Mouse (Mus musculus): ENCODE results near the gene Foxa3.

Gene Foxa3

GRCm38 (mm10) chr7:19024581-19025255 lies 1.4 kb upstream of the Foxa3 start:
- DNase-seq (ENCODE audit: low spot score in 2 of 2): no peak

- peak; percentile 91 to 95 for DNase-seq (ENCODE audit: low spot score in 2 of 2)
These were observed 763 bp upstream of the Foxa3 start, which contains the start of gene Sympk for GRCm38 (mm10) chr7:19024096-19024506. Gene Sympk, plus strand, starts transcription at chr7:19024377.

- DNase-seq (ENCODE audit: low spot score in 2 of 2): no peak
These were observed 964 bp downstream of the Foxa3 start for GRCm38 (mm10) chr7:19022189-19022958.

DNA sequence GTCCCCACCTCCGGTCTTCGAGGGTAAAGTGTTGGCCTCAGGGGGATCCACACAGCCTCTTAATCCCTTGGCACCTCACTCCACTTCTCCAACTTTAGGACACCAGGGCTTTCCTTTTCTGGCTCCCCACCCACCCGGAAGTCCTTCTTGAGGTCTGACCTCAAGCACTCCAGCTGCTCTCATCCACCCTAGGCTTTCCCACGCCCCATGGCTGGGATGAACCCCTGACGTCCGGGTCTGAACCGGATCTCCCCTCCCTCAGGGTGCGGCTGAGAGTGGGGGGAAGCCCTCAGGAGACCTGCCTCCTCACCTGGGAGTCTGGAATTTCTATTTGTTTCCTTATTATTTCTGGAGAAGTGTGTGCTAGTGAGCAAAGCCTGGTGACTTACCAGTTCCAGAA lies 2.3 kb downstream of the Foxa3 start:
- DNase-seq (ENCODE audit: low spot score in 2 of 2): no peak

- no peak for DNase-seq (ENCODE audit: low spot score in 2 of 2)
These were observed 5.4 kb downstream of the Foxa3 start for GRCm38 (mm10) chr7:19017909-19018308.

- no peak for DNase-seq (ENCODE audit: low spot score in 2 of 2)
These were observed 7.3 kb downstream of the Foxa3 start for GRCm38 (mm10) chr7:19016042-19016441.

- no peak for DNase-seq (ENCODE audit: low spot score in 2 of 2)
These were observed 8.9 kb downstream of the Foxa3 start for GRCm38 (mm10) chr7:19014452-19014851.

DNA sequence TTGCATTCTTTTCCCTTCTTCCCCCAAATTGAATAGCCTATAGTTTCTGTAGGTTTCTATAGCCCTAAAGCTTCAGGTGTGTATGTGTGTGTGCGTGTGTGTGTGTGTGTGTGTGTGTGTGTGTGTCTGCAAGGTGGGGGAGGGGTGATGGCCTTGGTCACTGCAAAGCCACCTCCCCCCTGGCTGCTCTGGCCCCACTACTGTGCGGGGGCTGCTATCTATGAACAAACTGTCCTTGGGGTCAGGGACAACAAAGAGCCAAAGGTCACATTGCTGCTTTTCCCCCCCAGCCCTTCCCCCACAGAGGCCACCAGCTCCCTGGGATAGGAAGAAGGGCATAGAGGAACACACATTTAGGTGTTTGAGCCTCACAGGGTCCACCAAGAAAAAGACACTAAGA lies 10.5 kb downstream of the Foxa3 start:
- DNase-seq (ENCODE audit: low spot score in 2 of 2): no peak

- DNase-seq (ENCODE audit: low spot score in 2 of 2): peak; percentile 46 to 57
These were observed 11.2 kb downstream of the Foxa3 start for GRCm38 (mm10) chr7:19012025-19012621.

- no peak for DNase-seq (ENCODE audit: low spot score in 2 of 2)
These were observed 12.8 kb downstream of the Foxa3 start for GRCm38 (mm10) chr7:19010581-19010980.

GRCm38 (mm10) chr7:19007026-19007977 lies 16.0 kb downstream of the Foxa3 start:
- DNase-seq (ENCODE audit: low spot score in 2 of 2): no peak

DNA sequence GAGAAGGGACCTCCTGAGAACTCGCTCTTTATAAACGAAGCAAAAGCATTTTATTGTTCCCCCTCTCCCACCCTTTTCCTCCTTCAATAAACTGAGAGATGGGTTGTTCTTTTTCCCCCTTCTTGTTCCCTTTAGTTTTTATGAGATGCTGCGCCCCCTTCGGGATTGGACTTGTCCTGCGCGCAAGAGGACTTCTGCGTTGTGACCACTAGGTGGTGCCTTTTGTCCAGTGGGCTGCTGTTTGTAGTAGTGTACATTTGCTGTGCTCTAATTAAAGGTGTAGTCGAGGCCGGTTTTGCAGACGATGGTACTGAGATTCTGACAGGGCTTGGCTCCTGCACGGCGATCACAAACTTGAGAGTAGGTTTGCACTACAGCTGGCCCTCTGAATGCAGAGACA lies 16.9 kb downstream of the Foxa3 start:
- DNase-seq (ENCODE audit: low spot score in 2 of 2): peak; percentile 64 to 87

DNA sequence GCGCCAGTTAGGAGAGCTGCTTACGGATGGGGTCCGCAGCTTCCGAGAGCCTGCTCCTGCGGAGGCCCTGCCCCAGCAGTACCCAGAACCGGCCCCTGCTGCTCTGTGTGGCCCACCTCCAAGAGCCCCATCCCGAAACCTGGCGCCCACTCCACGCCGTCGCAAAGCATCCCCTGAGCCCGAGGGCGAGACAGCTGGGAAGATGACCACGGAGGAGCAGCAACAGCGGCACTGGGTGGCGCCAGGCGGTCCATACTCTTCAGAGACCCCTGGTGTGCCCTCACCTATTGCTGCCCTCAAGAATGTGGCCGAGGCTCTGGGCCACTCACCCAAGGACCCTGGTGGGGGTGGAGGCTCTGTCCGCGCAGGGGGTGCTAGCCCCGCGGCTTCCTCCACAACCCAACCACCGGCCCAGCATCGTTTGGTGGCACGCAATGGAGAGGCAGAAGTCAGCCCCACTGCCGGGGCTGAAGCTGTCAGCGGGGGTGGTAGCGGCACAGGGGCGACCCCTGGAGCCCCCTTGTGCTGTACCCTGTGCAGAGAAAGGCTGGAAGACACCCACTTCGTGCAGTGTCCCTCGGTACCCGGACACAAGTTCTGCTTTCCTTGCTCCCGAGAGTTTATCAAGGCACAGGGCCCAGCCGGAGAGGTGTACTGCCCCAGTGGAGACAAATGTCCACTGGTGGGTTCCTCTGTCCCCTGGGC lies 17.8 kb downstream of the Foxa3 start:
- no peak for DNase-seq (ENCODE audit: low spot score in 2 of 2)

- DNase-seq (ENCODE audit: low spot score in 2 of 2): no peak
These were observed 18.7 kb downstream of the Foxa3 start for GRCm38 (mm10) chr7:19004631-19005079.

DNA sequence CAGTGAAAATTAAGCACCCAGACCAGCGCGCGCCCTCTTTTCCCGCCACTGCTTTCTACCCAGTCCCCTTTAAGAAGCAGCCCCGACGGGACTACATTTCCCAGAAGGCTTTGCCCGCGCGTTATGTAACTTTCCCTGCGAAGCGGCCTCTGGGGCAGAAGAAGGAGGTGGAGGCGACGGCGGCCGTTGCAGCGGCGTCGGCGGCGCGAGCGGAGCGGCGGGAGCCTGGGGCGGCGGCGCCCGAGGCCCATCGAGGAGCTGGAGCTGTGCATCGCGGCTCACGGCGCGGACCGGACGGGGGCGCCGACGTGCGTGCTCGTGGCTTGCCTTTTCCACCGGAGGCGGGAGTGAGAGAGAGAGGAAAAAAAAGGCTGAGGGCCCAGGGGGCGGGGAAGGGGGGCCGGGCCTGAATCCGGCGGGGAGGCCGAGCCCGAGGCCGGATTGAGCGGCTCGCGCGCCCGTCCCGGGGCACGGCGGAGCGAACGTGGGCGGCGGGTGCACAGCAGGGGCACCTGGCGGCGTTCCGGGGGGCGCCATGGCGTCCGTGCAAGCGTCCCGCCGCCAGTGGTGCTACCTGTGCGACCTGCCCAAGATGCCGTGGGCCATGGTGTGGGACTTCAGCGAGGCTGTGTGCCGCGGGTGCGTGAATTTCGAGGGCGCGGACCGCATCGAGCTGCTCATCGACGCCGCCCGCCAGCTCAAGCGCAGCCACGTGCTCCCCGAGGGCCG lies 19.3 kb downstream of the Foxa3 start, which contains the start of gene Irf2bp1:
TSS of gene Irf2bp1 (plus strand) at position 143 of the 729 bp plus-strand sequence.
- DNase-seq (ENCODE audit: low spot score in 2 of 2): peak; percentile 95

DNA sequence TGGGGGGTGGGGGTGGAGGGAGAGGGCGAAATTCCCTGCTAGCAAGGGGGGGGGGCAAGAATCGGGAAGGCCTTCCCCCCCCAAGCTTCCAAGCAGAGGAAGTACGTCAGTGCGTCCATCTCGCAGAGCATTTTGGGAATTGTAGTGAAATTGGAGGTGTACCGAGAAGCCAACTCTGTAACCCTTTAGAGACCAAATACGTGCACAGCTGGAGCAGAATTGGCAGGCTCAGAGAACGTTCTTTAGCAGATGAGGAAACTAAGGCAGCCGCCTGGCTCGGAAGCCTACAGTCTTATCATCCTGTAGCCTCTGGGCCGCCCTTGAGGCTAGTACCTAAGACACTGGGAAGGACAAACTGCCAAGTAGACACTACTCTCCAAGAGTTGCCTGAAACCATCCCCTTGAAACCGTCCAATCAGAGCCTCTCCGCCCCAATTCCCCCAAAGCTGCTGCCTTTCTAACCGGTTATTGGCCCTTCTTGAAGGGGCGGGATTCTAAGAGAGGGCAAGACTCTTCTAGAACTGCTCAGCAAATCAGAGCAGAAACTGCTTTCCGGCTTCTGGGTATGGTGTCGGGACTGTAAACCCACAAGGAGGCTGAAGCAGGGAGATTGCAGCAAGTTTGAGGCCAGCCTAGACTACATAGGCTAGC lies 20.4 kb downstream of the Foxa3 start:
- peak; percentile 82 to 89 for DNase-seq (ENCODE audit: low spot score in 2 of 2)

DNA sequence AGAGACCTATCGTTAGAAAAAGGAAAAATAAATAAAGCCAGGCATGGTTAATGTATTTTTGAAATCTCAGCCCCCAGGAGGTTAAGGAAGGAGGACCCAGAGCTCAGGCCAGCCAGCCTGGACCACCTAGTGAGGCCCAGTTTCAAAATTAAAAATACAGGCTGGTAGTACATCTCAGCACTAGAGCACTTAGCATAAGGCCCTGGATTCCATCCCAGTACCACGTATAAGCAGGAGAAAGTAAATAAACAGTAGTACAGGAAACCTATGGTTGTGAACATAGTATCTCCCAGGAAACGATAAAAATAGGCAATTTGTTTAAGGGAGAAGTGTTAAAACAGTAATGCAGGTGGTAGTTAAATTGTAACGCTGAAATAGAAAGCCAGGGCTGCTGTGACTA lies 21.2 kb downstream of the Foxa3 start:
- no peak for DNase-seq (ENCODE audit: low spot score in 2 of 2)

- no peak for DNase-seq (ENCODE audit: low spot score in 2 of 2)
These were observed 21.6 kb downstream of the Foxa3 start for GRCm38 (mm10) chr7:19001807-19002085.

DNA sequence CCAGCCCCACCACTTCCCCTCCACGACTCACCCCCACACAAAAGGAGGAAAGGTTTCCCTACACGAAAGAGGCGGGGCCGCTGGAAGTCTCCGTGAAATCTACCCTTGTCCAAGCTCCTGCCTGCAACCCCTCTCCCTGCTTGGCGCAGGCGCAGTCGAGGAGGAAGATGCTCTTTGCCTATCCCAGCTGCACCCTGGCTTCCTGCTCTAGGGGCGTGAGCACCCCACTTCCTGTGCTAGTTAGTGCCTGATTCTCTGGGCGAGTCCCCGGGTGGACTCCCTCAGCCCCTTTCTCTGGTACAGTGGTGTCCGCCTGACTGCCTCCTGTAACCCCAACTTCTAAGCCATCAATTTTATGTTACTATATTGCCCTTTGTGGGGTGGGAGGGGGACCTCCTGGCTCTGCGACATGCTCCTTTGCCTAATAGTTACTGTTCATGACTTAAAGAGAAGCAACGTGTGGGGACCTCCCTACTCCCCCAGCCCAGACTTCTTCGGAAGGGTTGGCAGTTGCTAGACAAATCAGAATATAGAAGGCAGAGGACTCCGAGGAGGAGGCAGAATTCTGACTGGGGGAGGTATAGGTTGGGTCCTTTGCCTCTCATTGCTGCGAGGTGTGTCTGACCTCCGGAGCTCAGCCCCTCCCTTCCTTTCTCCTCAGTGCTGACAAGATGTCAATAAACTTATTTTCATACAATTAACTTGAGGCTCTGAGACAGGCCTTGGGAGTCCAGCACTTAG lies 22.1 kb downstream of the Foxa3 start:
- peak; percentile 81 to 90 for DNase-seq (ENCODE audit: low spot score in 2 of 2)
